Mouse (Mus musculus) bone marrow macrophage, adult 2 months (primary cell): ENCODE measurements at regions not wholly inside any gene's neighbourhood (a gene's known extent, or its start where the extent isn't known, plus 50 kb on each side); places are given as distances from the start of the nearest gene placed in this dataset.

Experiments used
- CTCF ChIP-seq: IDR thresholded peaks from 2 replicates; pipeline ENCODE4 v1.5.1; 2012; ENCODE audit warnings: low read depth, mild to moderate bottlenecking, low read length, moderate library complexity
- POLR2A ChIP-seq: IDR thresholded peaks from 2 replicates; pipeline ENCODE4 v1.6.1; 2012; ENCODE audit warnings: mild to moderate bottlenecking, low read depth, low read length, borderline replicate concordance

- no peak for TF ChIP-seq POLR2A
- TF ChIP-seq CTCF = no peak
These were observed 75.6 kb downstream of the Kctd12 start for GRCm38 (mm10) chr14:102906826-102907225.
